Mouse (Mus musculus) stomach, postnatal 0 days (tissue): Measurements from ENCODE around the gene Epsti1. TPM values are rescaled to one million over a fixed set of nuclear protein-coding genes. Genes with fewer than 3 reads are reported as not detected.

ENCODE experiments used
- ATAC-seq: fragments of 200-750 bp; cut with Nextera tagmentation; 2 replicates; pipeline ENCODE4 v1.8.0; 2017; ENCODE audit not compliant: low FRiP score, low TSS enrichment
- DNase-seq: peaks from one replicate; pipeline ENCODE4 v3.0.0-alpha.2; 2016; ENCODE audit warnings: low spot score
- H3K27ac ChIP-seq: fragments of 300-500 bp; sonication (generic); replicated peaks from 2 replicates; pipeline ENCODE4 v1.5.1; 2014; ENCODE audit warnings: mild to moderate bottlenecking, control low read depth
- H3K27me3 ChIP-seq: fragments of 300-500 bp; sonication (generic); 2 replicates; pipeline ENCODE4 v1.6.1; 2014; ENCODE audit warnings: low read length; ENCODE audit not compliant: control insufficient read depth, insufficient read depth
- H3K36me3 ChIP-seq: fragments of 300-500 bp; sonication (generic); 2 replicates; pipeline ENCODE4 v1.6.1; 2014; ENCODE audit warnings: low read length, mixed read lengths; ENCODE audit not compliant: control insufficient read depth, insufficient read depth
- H3K4me1 ChIP-seq: fragments of 300-500 bp; sonication (generic); replicated peaks from 2 replicates; pipeline ENCODE4 v1.6.1; 2014; ENCODE audit warnings: antibody characterized with exemption; ENCODE audit not compliant: control insufficient read depth, insufficient read depth
- H3K4me2 ChIP-seq: fragments of 300-500 bp; sonication (generic); replicated peaks from 2 replicates; pipeline ENCODE4 v1.6.1; 2014; ENCODE audit warnings: low read depth, mild to moderate bottlenecking, control low read depth, moderate library complexity
- H3K4me3 ChIP-seq: fragments of 300-500 bp; sonication (generic); 2 replicates; pipeline ENCODE4 v1.5.1; 2014; ENCODE audit warnings: low read depth, low read length, control low read depth
- H3K9ac ChIP-seq: fragments of 300-500 bp; sonication (generic); 2 replicates; pipeline ENCODE4 v1.6.1; 2014; ENCODE audit warnings: mild to moderate bottlenecking, low read length, control low read depth, mixed read lengths
- H3K9me3 ChIP-seq: fragments of 300-500 bp; sonication (generic); 2 replicates; pipeline ENCODE4 v1.6.1; 2016; ENCODE audit warnings: low read length; ENCODE audit not compliant: control insufficient read depth
- CTCF ChIP-seq: IDR thresholded peaks from 2 replicates; pipeline ENCODE4 v1.5.1; 2016; ENCODE audit warnings: antibody characterized with exemption, low read depth, mild to moderate bottlenecking, moderate library complexity
- EP300 ChIP-seq: optimal IDR thresholded peaks from 2 replicates; pipeline ENCODE3; 2016; ENCODE audit warnings: antibody characterized with exemption
- WGBS: fragments of 180-500 bp; shearing (Covaris S2); extraction: QIAGEN DNeasy Blood & Tissue Kit; methylation state at CpG from one replicate; pipeline ENCODE4 v1.1.7; 2014; 5-methylcytosine and 5-hydroxymethylcytosine counted together
- polyA plus RNA-seq: library from polyadenylated mRNA; unstranded; fragments of >200 nt; fragmentation: Nextera tagmentation; extraction: Ambion mirVana; gene quantifications from 2 replicates; pipeline ENCODE4 v1.2.1, GENCODE M21; 2015

The Epsti1 gene
- polyA plus RNA-seq, 1 experiment from 2014 or later, result 2.7 TPM

GRCm38 (mm10) chr14:78040643-78041042 is 136.6 kb downstream of the Epsti1 start:
- no peaks in the 10 kb centered on the region for H3K27me3 ChIP-seq
- H3K36me3 ChIP-seq, result no peaks in the 10 kb centered on the region
- no peak overlapping the region for H3K27ac ChIP-seq
- DNase-seq (no peak), ATAC-seq (no peak)
- WGBS, result 89% methylated on average over 6 of the region's 6 CpGs
- no peak for TF ChIP-seq EP300
- TF ChIP-seq CTCF, result no peak
- no peak overlapping the region for H3K4me2 ChIP-seq
- H3K4me1 ChIP-seq, result no peaks in the 10 kb centered on the region
- H3K9ac ChIP-seq, result no peak overlapping the region
- H3K4me3 ChIP-seq, result no peak overlapping the region
- H3K9me3 ChIP-seq, result no peaks in the 10 kb centered on the region

- H3K9ac ChIP-seq, result no peak overlapping the region
- 72% methylated on average over 11 of the region's 11 CpGs for WGBS
- no peaks in the 10 kb centered on the region for H3K4me1 ChIP-seq
- DNase-seq, result no peak
- H3K9me3 ChIP-seq, result no peaks in the 10 kb centered on the region
- no peaks in the 10 kb centered on the region for H3K27me3 ChIP-seq
- no peak overlapping the region for H3K4me2 ChIP-seq
- no peak for TF ChIP-seq EP300
- TF ChIP-seq CTCF, result peak; percentile 35
- no peak overlapping the region for H3K27ac ChIP-seq
- no peaks in the 10 kb centered on the region for H3K36me3 ChIP-seq
- ATAC-seq, result no peak
- H3K4me3 ChIP-seq, result no peak overlapping the region
Measured at GRCm38 (mm10) chr14:78041886-78042526, 138.0 kb downstream of the Epsti1 start.

GRCm38 (mm10) chr14:78043079-78043478 is 139.0 kb downstream of the Epsti1 start:
- Histone ChIP-seq H3K4me2 (no peak overlapping the region), H3K36me3 (no peaks in the 10 kb centered on the region), H3K9ac (no peak overlapping the region), H3K4me1 (no peaks in the 10 kb centered on the region), H3K27me3 (no peaks in the 10 kb centered on the region), H3K27ac (no peak overlapping the region), H3K4me3 (no peak overlapping the region), H3K9me3 (no peaks in the 10 kb centered on the region)
- ATAC-seq, result no peak
- no peak for TF ChIP-seq EP300
- no peak for TF ChIP-seq CTCF
- no peak for DNase-seq
- 29% methylated on average over 2 of the region's 2 CpGs for WGBS

- Histone ChIP-seq H3K27ac (no peak overlapping the region), H3K4me3 (no peak overlapping the region), H3K36me3 (no peaks in the 10 kb centered on the region), H3K9me3 (no peaks in the 10 kb centered on the region), H3K27me3 (no peaks in the 10 kb centered on the region), H3K4me2 (no peak overlapping the region), H3K9ac (no peak overlapping the region), H3K4me1 (no peaks in the 10 kb centered on the region)
- TF ChIP-seq EP300 (no peak), CTCF (no peak)
- no peak for ATAC-seq
- DNase-seq, result no peak
- WGBS, result 97% methylated on average over 3 of the region's 3 CpGs
Measured at GRCm38 (mm10) chr14:78048258-78048657, 144.2 kb downstream of the Epsti1 start.

- TF ChIP-seq EP300 (no peak), CTCF (peak; percentile 10; the same call in 1 of the 2 replicates)
- DNase-seq (no peak), ATAC-seq (no peak)
- WGBS, result 65% methylated on average over 4 of the region's 4 CpGs
- Histone ChIP-seq H3K36me3 (no peaks in the 10 kb centered on the region), H3K4me3 (no peak overlapping the region), H3K27ac (no peak overlapping the region), H3K9ac (no peak overlapping the region), H3K4me2 (no peak overlapping the region), H3K27me3 (no peaks in the 10 kb centered on the region), H3K4me1 (no peaks in the 10 kb centered on the region), H3K9me3 (no peaks in the 10 kb centered on the region)
Measured at GRCm38 (mm10) chr14:78048674-78049073, 144.6 kb downstream of the Epsti1 start.

Other genes with a start within 250 kb of the Epsti1 start
- gene Dnajc15, start 29.1 kb upstream of the Epsti1 start, polyA plus RNA-seq, result 85.7 and 97.4 TPM in 2 replicates
- gene Fam216b, start 184.8 kb downstream of the Epsti1 start, polyA plus RNA-seq, result 0.07 and 0.15 TPM in 2 replicates